Mouse (Mus musculus) left cerebral cortex, adult 18-20 months (tissue): ENCODE measurements around the gene Unc50. TPM values are rescaled to one million over a fixed set of nuclear protein-coding genes. Genes with fewer than 3 reads are reported as not detected.

Source experiments
- DNase-seq, 2 experiments: peaks; one replicate each; pipeline ENCODE4 v3.0.0; 2021 to 2022; ENCODE audit warnings: low spot score in 2 of 2, mixed read lengths in 1 of 2
- total RNA-seq, 2 experiments: library from RNA; stranded (reverse); gene quantifications; 2 replicates each; pipeline ENCODE4 v1.2.3; 2021

Unc50 gene
- total RNA-seq, 2 experiments from 2014 or later: 58.5 to 59.5 TPM

DNA sequence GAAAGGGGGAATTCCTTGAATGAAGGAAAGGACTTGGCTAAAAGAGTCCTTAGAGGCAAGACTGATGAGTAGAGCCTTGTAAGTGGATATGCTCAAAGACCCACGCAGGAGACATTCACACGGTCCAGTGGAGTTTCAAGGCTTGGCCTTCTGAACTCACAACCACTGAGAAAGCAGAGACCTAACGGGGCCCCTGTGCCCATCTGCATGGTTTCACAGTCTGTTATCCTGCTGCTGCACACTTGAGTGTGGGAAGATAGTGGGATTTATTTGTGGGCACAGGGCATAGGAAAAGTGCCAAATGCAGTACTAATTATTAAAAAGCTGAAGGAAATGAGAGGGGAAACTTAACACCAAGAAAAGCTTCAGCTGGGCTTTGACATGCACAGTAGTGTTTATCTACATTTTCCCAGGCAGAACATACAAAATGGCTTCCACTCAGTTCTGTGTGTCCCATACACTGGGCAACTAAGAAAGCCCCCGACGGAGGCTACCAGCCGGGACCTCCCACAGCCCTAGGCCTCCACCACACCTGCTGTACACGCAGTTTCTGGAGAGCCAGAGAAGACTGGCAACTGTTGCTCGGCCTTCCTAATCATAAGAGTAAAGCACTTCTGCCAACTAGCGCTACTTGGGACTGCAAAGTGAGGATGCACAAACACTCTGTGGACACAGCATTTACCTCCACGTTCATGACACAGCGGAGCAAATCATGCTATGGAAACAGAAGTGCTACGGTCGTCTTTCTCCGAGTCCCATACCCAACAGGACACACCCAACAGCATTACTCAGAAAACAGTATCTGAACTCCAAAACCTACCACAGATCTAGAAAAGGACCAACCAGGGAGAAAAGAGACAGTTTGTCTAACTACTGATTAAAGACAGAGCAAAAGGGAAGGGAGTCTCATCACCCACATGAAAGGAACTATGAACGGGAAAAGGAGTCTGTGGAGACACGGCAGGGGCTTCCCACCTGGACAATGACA is 13.2 kb downstream of the Unc50 start:
- no peak for DNase-seq

DNA sequence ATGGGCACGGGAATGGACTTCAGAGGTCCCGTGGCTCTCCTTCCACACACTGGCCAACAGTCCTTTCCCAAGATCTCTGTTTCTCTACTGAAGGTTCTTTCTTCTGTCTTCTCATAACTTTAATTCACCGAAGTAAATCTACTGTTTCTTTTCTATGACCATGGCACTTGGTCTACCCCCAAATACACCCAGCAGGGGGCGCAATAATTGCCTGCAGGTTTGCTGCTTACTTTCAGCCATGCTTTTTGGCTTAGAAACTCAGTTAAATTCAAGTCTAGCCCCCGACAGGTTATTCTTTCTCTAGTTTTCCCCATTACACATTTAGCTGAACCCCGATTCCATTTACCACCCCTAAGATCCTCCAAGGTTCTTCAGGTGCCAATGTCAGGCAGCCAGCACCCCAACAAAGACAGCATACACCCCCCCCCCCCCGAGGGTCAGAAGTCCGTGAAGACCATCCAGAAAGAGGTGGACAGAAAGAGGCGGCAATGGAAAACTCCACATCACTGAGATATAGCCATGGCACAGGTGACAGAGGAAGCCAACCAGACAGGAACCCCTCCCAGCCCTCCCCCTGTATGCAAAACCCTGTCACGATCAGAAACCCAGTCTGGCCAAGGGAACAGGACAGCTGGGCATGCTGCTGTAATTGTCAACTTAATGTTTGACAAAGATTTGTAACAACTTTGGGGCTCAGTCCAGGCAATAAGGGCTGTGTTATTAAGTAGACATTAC is 18.6 kb downstream of the Unc50 start:
- DNase-seq: peak; percentile 45 to 70

DNA sequence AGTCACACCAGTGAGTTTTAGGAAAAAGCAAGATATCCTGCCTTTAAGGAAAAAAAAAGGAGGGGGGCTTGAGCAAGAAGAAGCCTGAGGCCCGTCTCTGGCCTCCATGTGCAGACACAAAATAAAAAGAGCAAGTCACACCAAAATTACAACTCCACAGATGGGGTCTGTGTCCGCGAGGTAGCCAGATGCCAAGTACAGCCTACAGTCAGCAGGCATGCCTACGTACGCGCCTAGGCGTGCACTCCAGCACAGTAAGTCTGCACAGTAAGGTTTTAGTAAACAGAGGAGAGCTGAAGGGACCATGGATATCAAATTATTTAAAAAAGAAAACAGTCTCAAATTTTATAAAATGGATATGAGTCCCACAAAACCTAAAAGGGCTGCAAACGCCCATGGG is 21.3 kb downstream of the Unc50 start:
- DNase-seq: peak in 1 of 2 experiments; percentile 36

DNA sequence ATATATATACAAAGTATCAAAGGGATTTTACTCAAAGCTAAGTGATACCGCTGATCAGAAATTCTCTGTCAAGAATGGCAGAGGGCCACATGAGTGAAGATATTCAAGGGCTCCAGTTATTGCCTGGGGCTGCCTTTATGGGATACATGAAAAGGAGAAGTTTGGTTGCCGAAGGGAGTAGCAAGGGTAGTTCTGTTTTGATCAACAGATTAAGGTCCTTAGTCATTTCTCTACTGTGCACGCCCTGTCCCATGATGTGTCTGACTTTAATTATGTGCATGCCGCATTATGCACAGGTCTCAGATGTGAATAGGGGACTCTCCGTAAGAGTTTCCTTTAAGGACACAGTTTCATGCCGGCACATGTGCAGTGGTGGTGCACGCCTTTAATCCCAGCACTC is 27.6 kb downstream of the Unc50 start:
- DNase-seq: no peak

DNA sequence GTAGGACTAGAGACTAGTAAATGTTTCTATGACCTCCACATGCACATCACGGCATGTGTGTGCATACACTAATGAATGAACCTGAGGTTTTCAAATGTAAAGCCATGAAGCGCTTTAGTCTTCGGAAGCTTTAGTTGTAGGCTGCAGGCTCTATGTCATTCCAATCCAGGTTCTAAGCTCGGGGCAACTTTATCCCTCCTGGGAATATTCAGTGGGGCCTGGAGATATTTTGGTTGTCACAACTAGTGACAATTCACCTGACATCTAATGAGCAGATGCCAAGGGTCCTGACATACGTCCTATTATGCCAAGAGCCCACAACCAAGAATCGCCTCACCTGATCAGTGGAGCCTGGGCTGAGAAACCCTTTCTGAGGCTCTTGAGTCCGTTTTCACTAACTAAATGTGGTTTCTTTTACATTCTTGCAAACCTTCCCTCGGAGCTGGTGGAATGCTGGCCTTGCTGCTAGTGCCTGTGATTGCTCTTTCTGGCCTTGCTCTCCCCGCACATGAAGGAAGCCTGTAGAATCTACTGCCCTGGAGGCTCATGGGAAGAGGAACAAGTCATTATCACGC is 35.0 kb downstream of the Unc50 start:
- DNase-seq: no peak

DNA sequence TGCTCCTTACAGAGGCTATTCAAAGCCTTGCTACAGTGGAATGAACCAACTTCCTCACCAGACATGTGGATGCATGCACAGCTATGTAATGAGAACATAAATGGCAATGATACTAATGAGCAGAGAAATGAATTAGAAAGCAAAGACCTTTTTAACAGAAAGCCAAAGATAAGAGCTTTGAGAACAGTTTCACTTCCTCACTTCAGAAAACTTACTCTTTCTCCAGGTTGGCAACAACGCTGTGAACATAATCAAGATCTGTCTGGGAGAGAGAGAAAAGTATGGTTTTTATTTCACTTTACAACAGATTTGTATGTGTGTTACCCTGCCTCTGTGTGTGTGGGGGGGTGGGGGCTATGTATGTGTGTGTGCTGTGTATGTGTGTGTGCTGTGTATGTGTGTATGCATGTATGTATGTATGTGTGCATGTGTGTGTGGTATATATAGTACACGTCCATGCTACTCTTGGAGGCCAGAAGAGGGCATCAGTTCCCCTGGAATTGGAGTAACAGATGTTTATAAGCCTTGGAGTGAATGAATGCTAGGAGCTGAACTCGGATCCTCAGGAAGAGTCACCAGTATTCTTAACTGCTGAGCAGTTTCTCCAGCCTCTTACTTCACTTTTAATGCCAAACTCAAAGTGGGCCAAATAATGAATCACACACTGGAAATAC is 36.5 kb downstream of the Unc50 start:
- DNase-seq: no peak

DNA sequence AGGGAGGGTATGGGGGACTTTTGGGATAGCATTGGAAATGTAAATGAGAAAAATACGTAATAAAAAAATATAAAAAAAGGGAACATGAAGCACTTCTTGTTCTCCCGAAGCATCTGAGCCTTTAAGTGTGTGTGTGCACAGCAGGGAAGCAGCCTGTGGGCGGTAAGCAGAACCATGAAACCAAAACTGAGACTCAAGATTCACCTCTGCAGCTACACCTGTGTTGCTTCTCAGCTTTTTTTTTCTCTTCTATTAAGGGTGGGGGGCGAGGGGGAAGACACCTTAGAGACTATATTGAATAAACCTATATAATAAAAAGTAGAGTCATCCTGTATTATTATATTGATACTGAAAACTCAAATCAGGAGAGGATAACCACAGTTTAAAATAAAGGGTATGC is 37.9 kb downstream of the Unc50 start:
- DNase-seq: no peak

DNA sequence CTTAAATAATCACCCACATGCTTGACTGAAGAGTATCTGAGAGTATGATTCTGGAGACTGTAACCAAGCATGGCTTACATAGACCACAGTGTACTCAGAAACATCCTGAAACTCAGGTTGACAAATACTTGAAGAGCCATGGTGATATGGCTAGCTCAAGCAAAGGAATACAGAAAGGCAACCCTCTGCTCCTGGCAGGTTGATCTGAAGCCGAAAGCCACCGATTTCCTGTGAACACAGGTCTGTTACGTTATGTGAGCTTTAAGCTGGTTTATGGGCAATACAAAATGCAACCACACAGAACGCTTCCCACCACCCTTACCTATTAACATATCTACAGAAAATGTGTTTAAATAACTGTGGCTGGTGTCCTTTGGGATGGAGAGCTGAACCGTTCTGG is 39.1 kb downstream of the Unc50 start:
- no peak for DNase-seq

DNA sequence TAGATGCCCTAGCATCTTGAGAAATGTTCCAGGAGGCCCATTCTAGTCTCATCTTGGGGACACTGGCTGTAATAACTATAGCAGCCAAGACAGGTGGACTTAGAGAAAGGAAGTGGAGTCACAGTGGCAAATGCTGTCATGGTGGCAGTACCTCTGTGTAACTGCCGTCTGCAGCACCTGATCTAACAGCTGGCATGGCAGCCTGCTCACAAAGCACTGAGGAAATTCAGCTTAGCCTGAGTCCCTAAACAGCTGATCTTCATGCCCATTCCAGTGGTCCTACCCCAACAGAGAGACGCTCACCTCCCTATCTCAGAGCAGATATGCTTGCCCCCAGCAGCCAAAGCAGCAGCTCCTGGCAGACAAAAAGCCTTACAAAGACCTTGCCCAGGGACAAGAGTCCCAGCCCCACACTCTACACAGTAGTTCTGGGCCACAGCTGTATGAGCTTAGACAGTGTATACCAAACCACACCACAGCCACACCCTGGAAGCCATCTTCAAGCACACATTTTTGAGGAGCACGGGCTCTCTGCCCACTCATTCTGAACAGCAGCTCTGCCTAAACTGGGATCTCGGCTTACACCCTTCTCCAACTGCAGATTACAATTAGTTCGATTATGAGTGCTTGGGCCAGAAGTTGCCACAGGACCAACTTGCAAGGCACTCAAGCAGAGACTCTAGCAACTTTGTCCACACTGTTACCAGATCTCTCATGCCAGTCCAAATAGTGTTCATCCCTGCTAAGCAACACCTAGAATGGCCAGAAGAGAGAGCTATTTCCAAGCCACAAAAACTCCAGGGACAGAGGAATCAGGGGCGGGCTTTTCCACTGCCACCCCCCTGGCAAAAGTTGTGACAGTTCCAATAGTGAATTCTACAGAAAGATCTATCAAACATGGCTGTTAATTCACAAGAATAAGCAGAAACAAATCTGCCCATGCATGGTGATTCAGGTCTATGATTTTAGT is 41.5 kb downstream of the Unc50 start:
- no peak for DNase-seq

DNA sequence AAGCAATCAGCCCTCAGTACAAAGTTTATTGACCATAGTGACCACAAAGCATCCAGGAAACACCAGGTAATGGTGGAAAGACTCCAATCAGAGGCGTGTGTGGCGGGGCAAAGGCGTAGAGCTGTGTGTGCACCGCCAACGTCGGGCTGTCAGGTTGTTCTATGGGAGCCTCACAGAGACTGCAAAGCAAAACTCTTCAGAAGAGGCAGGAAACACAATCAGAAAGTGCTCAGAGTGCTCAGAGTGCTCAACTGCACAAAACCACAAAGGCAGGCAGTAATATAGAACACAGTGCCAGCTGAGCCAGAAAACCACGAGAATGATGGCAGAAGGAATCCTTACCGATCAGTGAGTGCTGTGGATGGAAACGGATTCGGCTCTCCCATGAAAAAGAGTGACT is 43.3 kb downstream of the Unc50 start:
- no peak for DNase-seq

DNA sequence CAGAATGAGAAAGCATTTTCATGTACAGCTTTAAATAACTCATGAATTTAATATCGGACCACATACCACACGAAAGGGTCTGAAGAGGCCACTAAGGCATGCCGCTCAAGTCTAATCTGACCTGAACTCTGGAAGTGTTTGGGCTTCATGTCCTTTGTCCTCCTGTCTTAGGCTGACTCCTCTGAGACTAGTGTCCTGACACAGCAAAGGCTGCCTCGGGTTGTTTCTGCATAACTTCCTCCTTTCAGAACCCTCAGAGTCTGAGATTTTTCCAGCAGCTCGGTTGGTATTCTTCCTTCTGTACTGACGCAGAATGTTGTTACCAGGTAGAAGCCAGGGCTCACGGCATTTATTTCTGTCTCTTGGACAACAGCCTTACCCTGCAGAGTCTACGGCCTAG is 44.1 kb downstream of the Unc50 start:
- no peak for DNase-seq

DNA sequence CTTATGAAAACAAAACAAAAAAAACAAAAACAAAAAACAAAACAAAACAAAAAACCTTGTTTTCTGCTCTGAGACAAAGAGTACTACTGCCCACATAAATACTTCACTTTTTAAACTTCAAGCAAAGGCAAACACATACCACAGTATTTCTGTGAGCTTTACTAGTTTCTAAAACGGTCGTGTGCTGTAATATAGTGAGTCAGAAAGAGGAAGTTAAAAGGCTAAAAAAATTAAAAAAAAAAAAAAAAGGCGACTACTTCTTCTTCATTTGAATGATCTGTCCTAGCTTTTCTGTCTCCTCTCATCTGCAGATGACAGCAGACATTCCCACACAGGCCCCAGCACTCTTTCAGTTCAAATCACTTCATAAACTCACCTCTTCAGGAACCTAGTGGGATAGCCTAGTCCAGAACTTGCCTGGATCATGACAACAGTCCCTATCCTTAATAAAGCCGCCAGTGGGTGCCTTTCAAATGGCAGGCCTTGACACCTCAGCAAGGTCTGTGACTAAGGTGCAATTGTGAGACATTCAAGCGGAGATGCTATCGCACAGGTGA is 44.8 kb downstream of the Unc50 start:
- DNase-seq: no peak

DNA sequence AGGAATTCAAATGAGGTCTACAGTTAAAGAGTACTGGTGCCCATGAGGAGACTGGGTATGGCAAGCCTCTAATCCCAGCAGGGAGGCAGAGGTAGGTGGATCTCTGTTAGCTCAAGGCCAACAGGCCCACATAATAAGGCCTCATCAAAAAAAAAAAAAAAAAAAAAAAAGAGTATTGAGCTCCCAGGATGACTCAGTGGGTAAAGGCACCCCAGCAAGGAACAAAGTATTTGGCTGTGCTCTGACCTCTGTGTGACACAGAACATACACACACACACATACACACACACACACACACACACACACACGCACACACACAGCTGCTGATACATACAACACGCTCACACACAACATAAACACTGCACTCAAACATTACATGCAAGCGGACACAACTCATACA is 45.4 kb downstream of the Unc50 start:
- no peak for DNase-seq

DNA sequence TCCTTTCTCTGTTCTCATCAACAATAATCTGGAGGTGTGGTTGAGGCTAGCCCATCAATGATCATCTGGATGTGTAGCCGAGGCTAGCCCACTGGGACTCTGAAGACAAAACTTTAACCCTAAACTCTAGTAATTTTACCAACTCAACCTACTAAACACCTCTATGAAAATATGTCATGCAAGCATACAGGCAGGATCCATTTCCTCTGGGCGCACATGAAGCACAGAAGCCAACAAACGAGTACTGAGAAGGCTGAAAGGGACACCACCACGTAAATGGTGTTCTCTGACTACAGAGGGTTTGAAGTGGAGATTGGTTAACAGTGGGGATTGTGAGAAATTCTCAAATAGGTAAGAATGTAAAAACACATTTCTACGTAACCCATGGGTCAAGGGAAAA is 47.3 kb downstream of the Unc50 start:
- no peak for DNase-seq

DNA sequence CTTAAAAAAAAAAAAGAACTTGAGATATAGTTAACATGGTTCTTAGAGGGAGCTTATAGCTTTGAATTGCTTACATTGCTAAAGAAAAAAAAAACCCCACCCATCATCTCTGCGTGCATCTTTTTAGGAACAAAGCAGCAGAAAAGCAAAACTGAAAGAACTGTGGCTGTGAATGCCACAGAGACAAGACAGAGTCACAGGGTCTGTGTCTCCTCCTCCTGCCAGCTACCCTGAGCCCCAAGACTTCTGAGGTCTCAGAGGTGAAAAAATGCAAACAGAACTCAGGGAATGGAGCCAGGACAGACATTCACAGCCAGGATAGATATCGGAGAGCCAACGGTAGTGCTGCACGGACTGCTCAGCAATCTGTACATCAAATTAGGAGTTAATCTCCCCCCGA is 48.0 kb downstream of the Unc50 start:
- no peak for DNase-seq

DNA sequence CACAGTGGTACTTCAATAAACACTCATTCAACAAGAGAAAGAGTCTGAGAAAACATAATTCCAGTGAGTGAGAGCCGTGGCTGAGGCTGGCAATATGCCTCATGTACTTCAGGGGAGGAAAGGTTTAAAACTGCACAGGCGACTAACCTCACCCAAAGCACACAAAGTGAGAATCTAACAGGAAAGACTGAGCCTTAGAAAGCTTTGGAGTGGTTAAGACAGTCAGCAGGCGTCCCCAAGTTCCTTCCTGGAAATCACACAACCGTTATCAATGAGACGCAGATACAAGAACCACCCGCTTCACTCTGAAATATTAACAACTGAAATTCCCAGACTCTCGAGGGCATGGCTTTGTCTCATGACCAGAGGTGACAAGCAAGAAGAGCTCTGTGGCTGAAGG is 48.5 kb downstream of the Unc50 start:
- DNase-seq: no peak

DNA sequence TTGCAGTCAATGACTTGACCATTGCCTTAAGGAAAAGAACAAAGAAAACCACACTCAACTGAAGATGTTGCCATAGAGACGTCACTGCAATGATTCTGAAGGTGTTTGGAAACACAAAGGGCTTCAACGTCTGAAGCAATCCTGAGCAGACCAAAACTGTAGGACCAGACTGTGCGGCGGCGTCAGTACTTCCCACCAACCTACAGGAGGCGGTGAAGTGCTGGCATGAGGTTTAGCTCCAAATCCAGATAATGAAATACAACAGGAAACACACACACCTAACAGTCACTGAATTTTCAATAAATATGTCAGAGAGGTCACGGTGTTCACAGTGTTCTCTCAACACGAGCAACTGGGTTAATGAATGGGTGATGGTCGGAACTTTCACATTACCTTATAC is 49.1 kb downstream of the Unc50 start:
- peak; percentile 24 to 25 for DNase-seq

DNA sequence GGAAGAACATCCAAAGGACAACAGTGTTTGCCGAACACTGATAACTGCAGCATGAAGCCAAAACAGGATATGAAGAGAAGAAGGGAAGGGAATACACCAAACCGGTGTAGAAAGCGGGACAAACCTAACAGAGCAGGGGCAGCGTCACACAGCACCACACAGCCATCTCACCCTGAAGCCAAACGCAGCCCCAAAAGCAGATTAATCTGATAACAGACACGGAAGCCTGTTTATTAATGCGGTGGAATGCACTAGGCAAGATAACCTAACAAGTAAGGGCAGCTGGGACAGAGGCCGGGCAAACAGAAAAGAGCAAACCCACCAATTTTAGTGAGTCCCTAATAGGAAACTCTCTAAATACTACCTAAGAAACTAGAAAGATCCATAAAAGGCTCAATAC is 49.8 kb downstream of the Unc50 start:
- no peak for DNase-seq

DNA sequence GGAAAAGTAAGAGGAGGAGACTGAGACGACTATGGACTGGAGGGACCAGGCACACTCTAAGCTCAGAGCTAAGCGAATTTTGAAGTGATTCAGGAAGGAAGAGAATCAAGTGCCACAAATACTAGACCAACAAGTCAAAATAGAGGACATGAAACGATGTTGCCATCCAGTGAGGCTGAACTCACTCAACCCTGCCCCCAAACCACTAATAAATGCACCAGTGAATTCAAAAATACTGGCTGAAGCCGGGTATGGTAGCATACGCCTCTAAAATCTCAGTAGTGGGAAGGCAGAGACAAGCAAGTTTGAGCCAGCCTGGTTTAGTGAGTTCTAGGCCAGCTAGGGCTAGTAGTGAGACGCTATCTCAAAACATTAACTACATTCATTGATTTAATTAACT is 50.8 kb downstream of the Unc50 start:
- no peak for DNase-seq

DNA sequence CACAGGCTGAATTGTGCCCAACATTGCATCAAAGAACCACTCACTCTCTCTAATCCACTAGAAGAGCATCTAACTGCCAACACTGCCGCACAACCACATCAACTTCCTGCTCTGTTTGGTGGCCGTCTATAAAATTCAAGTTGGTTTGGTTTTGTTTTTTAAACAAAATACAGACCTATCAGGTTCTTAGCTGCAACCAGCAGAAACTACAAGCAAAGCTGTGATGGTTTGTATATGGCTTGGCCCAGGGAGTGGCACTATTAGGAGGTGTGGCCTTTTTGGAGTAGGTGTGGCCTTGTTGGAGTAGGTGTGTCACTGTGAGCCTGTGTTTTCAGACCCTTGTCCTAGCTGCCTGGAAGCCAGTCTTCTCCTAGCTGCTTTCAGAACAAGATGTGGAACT is 51.4 kb downstream of the Unc50 start:
- no peak for DNase-seq
